Mouse (Mus musculus) embryonic facial prominence, embryonic 10.5 days (tissue): ENCODE measurements around the gene Dohh. TPM values are rescaled to one million over a fixed set of nuclear protein-coding genes. Genes with fewer than 3 reads are reported as not detected.

Source experiments
- DNase-seq: peaks from one replicate; pipeline ENCODE4 v3.0.0-alpha.2; 2017; ENCODE audit warnings: low spot score
- H3K27ac ChIP-seq: fragments of 300-500 bp; sonication (generic); replicated peaks from 2 replicates; pipeline ENCODE4 v1.5.1; 2016; ENCODE audit warnings: mild to moderate bottlenecking
- H3K27me3 ChIP-seq: fragments of 300-500 bp; sonication (generic); replicated peaks from 2 replicates; pipeline ENCODE4 v1.6.1; 2016; ENCODE audit warnings: low read depth, mild to moderate bottlenecking; ENCODE audit not compliant: poor library complexity, severe bottlenecking
- H3K36me3 ChIP-seq: fragments of 300-500 bp; sonication (generic); replicated peaks from 2 replicates; pipeline ENCODE4 v1.6.1; 2016; ENCODE audit warnings: mild to moderate bottlenecking, moderate library complexity
- H3K4me1 ChIP-seq: fragments of 300-500 bp; sonication (generic); 2 replicates; pipeline ENCODE4 v1.6.1; 2016
- H3K4me3 ChIP-seq: fragments of 300-500 bp; sonication (generic); 2 replicates; pipeline ENCODE4 v1.5.1; 2016; ENCODE audit warnings: mild to moderate bottlenecking, moderate library complexity
- H3K9me3 ChIP-seq: fragments of 300-500 bp; sonication (generic); 2 replicates; pipeline ENCODE4 v1.6.1; 2016; ENCODE audit warnings: mild to moderate bottlenecking
- WGBS: fragments of 180-500 bp; shearing (Covaris S2); methylation state at CpG from one replicate; pipeline ENCODE4 v1.1.7; 2016; 5-methylcytosine and 5-hydroxymethylcytosine counted together
- polyA plus RNA-seq: library from polyadenylated mRNA; unstranded; fragments of >200 nt; fragmentation: Nextera tagmentation; extraction: Ambion mirVana; gene quantifications from 2 replicates; pipeline ENCODE4 v1.2.1, GENCODE M21; 2016

Dohh gene
- polyA plus RNA-seq, 1 experiment from 2014 or later, result 109 TPM

- H3K9me3 ChIP-seq, result no peaks in the 10 kb centered on the region
- 58% methylated on average over 18 of the region's 18 CpGs for WGBS
- DNase-seq, result no peak
- H3K27ac ChIP-seq, result peak overlapping the region; percentile 49; the same call in 1 of the 2 replicates
- peaks cover 22% of the 10 kb centered on the region for H3K36me3 ChIP-seq
- H3K4me1 ChIP-seq, result peaks cover 95% of the 10 kb centered on the region
- H3K4me3 ChIP-seq, result peak overlapping the region; percentile 28; the same call in 1 of the 2 replicates
- H3K27me3 ChIP-seq, result peaks cover 92% of the 10 kb centered on the region
Observed at GRCm38 (mm10) chr10:81404720-81405119, 20.5 kb downstream of the Dohh start.

- Histone ChIP-seq H3K27ac (0 out of 2 replicates have a peak overlapping the region, but pooled peaks have one; percentile 1), H3K4me1 (peaks cover 95% of the 10 kb centered on the region), H3K27me3 (peaks cover 82% of the 10 kb centered on the region), H3K36me3 (peaks cover 13% of the 10 kb centered on the region; the same call in 1 of the 2 replicates), H3K4me3 (peak overlapping the region; percentile 50; the same call in 1 of the 2 replicates), H3K9me3 (no peaks in the 10 kb centered on the region)
- DNase-seq, result peak; percentile 65
- 35% methylated on average over 13 of the region's 13 CpGs for WGBS
Observed at GRCm38 (mm10) chr10:81405588-81406201, 21.5 kb downstream of the Dohh start.

- WGBS, result 18% methylated on average over 24 of the region's 24 CpGs
- peak overlapping the region; percentile 50 for H3K4me3 ChIP-seq
- peaks cover 16% of the 10 kb centered on the region; the same call in 1 of the 2 replicates for H3K36me3 ChIP-seq
- no peaks in the 10 kb centered on the region for H3K9me3 ChIP-seq
- no peak for DNase-seq
- H3K27me3 ChIP-seq, result peaks cover 71% of the 10 kb centered on the region
- peak overlapping the region; percentile 64 for H3K27ac ChIP-seq
- peaks cover 91% of the 10 kb centered on the region for H3K4me1 ChIP-seq
Observed at GRCm38 (mm10) chr10:81406504-81407440, 22.5 kb downstream of the Dohh start.

- H3K4me3 ChIP-seq, result peak overlapping the region; percentile 50
- no peaks in the 10 kb centered on the region for H3K9me3 ChIP-seq
- H3K27ac ChIP-seq, result peak overlapping the region; percentile 66; the same call in 1 of the 2 replicates
- peaks cover 91% of the 10 kb centered on the region for H3K4me1 ChIP-seq
- DNase-seq, result peak; percentile 66
- WGBS, result 21% methylated on average over 31 of the region's 31 CpGs
- H3K36me3 ChIP-seq, result peaks cover 20% of the 10 kb centered on the region; the same call in 1 of the 2 replicates
- H3K27me3 ChIP-seq, result peaks cover 61% of the 10 kb centered on the region
Observed at GRCm38 (mm10) chr10:81407539-81408423, 23.6 kb downstream of the Dohh start.

- peak overlapping the region; percentile 50; the same call in 1 of the 2 replicates for H3K4me3 ChIP-seq
- H3K9me3 ChIP-seq, result no peaks in the 10 kb centered on the region
- H3K27me3 ChIP-seq, result peaks cover 55% of the 10 kb centered on the region
- peaks cover 20% of the 10 kb centered on the region; the same call in 1 of the 2 replicates for H3K36me3 ChIP-seq
- 39% methylated on average over 13 of the region's 13 CpGs for WGBS
- DNase-seq, result no peak
- peak overlapping the region; percentile 66 for H3K27ac ChIP-seq
- peaks cover 91% of the 10 kb centered on the region for H3K4me1 ChIP-seq
Observed at GRCm38 (mm10) chr10:81408424-81408729, 24.1 kb downstream of the Dohh start.

GRCm38 (mm10) chr10:81408871-81409291, 24.7 kb downstream of the Dohh start:
- peaks cover 50% of the 10 kb centered on the region for H3K27me3 ChIP-seq
- peak; percentile 86 for DNase-seq
- H3K4me3 ChIP-seq, result peak overlapping the region; percentile 32
- H3K36me3 ChIP-seq, result peaks cover 20% of the 10 kb centered on the region; the same call in 1 of the 2 replicates
- WGBS, result 12% methylated on average over 9 of the region's 9 CpGs
- peaks cover 91% of the 10 kb centered on the region for H3K4me1 ChIP-seq
- H3K27ac ChIP-seq, result peak overlapping the region; percentile 66
- H3K9me3 ChIP-seq, result no peaks in the 10 kb centered on the region

- Histone ChIP-seq H3K4me3 (peak overlapping the region; percentile 32), H3K9me3 (no peaks in the 10 kb centered on the region), H3K27ac (peak overlapping the region; percentile 66), H3K27me3 (peaks cover 46% of the 10 kb centered on the region), H3K4me1 (peaks cover 91% of the 10 kb centered on the region), H3K36me3 (peaks cover 20% of the 10 kb centered on the region; the same call in 1 of the 2 replicates)
- WGBS, result 7% methylated on average over 8 of the region's 8 CpGs
- DNase-seq, result peak; percentile 68
Observed at GRCm38 (mm10) chr10:81409330-81409729, 25.1 kb downstream of the Dohh start.

GRCm38 (mm10) chr10:81410350-81410749, 26.1 kb downstream of the Dohh start:
- WGBS, result 68% methylated on average over 4 of the region's 4 CpGs
- H3K27me3 ChIP-seq, result peaks cover 35% of the 10 kb centered on the region
- H3K36me3 ChIP-seq, result peaks cover 14% of the 10 kb centered on the region; the same call in 1 of the 2 replicates
- H3K9me3 ChIP-seq, result no peaks in the 10 kb centered on the region
- peak overlapping the region; percentile 66 for H3K27ac ChIP-seq
- DNase-seq, result no peak
- peaks cover 95% of the 10 kb centered on the region for H3K4me1 ChIP-seq
- peak overlapping the region; percentile 32; the same call in 1 of the 2 replicates for H3K4me3 ChIP-seq

GRCm38 (mm10) chr10:81410981-81411380, 26.8 kb downstream of the Dohh start:
- H3K27ac ChIP-seq, result peak overlapping the region; percentile 90
- peaks cover 7% of the 10 kb centered on the region; the same call in 1 of the 2 replicates for H3K36me3 ChIP-seq
- 84% methylated on average over 9 of the region's 9 CpGs for WGBS
- no peak overlapping the region for H3K4me3 ChIP-seq
- peaks cover 95% of the 10 kb centered on the region for H3K4me1 ChIP-seq
- peaks cover 29% of the 10 kb centered on the region for H3K27me3 ChIP-seq
- no peak for DNase-seq
- no peaks in the 10 kb centered on the region for H3K9me3 ChIP-seq

- Histone ChIP-seq H3K9me3 (no peaks in the 10 kb centered on the region), H3K27me3 (peaks cover 22% of the 10 kb centered on the region), H3K36me3 (0 out of 2 replicates have a peak, but pooled peaks cover 6% of the 10 kb centered on the region), H3K4me1 (peaks cover 95% of the 10 kb centered on the region), H3K27ac (peak overlapping the region; percentile 90), H3K4me3 (peak overlapping the region; percentile 6; the same call in 1 of the 2 replicates)
- 80% methylated on average over 18 of the region's 18 CpGs for WGBS
- DNase-seq, result peak; percentile 23
Observed at GRCm38 (mm10) chr10:81411471-81412400, 27.5 kb downstream of the Dohh start.
